Mouse (Mus musculus): ENCODE data around the gene Enpp7. TPM values are rescaled to one million over a fixed set of nuclear protein-coding genes. Genes with fewer than 3 reads are reported as not detected.

Enpp7 gene
- not detected for total RNA-seq (2021)

- intact Hi-C loops (cut with DNase I): no loop called here
- DNase-seq (ENCODE audit: low spot score in 2 of 2): no peak
Measured at GRCm38 (mm10) chr11:118987999-118988398, at the start of gene Enpp7. Enpp7 (plus strand) TSS chr11:118988188.

GRCm38 (mm10) chr11:118939731-118940130 is 48.3 kb upstream of the Enpp7 start:
- DNase-seq (ENCODE audit: low spot score in 2 of 2): no peak
- intact Hi-C loops (cut with DNase I): no loop called here

DNA sequence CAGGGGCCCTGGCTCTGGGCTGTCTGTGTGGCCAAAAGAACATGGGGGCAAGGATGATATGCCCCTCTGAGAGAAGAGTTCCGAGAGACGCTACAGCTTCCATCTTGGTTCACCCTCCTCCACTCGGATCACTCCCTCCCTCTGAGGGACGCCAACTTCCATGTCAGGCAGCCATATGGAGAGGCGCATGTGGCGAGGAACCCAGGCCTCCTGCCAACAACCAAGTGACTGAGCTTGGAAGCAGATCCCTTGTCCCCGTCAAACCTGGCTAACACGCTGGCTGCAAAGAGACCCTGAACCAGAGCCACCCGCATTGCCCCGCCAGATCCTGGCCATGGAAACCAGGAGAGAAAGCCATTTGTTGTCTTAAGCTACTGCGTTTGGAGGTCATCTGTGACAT is 47.4 kb upstream of the Enpp7 start:
- peak; percentile 54 to 87 for DNase-seq (ENCODE audit: low spot score in 2 of 2)
- intact Hi-C loops (cut with DNase I): no loop called here

GRCm38 (mm10) chr11:118941268-118941667 is 46.7 kb upstream of the Enpp7 start:
- intact Hi-C loops (cut with DNase I): no loop called here
- no peak for DNase-seq (ENCODE audit: low spot score in 2 of 2)

DNA sequence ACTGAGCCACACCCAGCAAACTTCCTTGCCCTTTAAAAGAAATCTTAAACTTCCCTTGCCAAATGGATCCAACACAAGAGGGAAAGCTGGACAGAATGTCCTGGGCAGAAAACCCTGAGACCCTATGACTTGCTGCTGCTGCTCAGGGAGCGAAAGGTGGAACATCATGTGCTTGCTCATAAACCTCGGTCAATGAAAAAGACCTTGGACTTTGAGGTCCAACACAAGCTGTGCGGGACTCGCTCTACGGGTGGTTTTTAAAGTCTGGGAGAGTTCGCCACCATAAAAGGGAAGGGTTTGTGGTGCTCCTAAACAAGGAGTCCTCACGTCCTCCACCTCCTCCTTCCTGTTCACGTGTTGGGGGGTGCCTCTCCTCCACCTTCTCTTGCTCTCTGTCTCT is 42.1 kb upstream of the Enpp7 start:
- DNase-seq (ENCODE audit: low spot score in 2 of 2): no peak
- intact Hi-C loops (cut with DNase I): no loop called here

DNA sequence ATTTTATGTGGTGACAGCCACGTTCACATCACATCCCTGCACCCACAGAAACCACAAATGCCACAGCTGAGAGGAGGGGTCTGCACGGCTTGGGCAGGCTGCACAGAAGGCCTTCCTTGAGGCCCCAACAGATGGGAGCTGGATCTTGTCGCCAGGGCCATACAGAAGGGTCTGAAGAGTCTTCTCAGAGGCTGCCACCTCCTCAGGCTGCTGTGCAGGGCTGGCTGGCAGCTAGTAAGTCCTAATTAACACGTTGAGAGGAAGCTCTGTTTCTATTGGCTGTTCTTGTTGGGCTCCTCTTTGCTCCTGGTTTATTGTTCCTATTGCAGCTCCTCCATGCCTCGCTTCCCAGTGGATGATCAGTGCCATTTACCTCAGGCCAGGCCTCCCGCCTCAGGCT is 33.0 kb upstream of the Enpp7 start:
- no peak for DNase-seq (ENCODE audit: low spot score in 2 of 2)

DNA sequence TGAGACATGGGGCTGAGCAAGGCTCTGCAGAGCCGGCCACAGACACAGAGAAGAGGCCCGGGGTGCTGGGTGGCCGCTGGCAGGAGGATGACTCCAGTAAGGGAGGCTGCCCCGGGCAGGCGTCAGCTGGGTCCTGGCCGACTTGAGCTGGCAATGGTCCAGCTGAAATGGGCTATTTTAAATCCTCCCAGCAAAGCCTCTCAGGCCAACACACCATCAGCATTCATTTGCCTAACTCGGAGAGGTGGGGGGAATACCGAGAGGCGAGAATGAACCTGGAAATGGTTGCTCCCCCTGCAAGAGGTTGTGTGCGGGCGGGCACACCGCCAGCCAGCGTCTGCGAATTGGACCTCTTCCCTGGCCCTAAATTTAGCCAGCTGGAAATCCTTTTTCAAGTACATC is 30.9 kb upstream of the Enpp7 start:
- intact Hi-C loops (cut with DNase I): loop anchor here (5.0 kb wide), 1 partner anchor 40 kb away; no protein-coding TSS in a partner anchor
- peak; percentile 58 to 81 for DNase-seq (ENCODE audit: low spot score in 2 of 2)

More for the DNA sequence above, 33.0 kb upstream of the Enpp7 start:
- intact Hi-C loops (cut with DNase I): loop anchor here (5.0 kb wide), 1 partner anchor 38 kb away; no protein-coding TSS in a partner anchor

DNA sequence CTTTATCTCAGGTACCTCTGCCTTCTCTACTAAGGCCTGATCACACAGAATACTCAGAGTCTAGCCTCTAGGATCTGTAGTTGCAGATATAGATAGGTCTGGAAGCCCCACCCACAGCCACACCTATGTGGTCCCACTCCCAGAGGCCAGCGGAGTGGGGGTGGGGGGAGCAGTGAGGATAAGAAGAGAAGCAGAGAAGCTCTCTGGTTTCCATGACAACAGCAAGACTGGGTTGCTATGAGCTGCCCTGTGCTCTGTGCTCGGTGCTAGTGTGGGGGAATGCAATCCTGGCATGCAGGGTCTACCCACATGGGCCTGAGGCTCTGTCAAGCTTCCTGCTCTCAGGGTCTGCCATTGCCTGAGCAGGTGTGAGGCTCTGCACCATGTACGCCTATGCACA is 27.3 kb upstream of the Enpp7 start:
- peak; percentile 57 to 70 for DNase-seq (ENCODE audit: low spot score in 2 of 2)
- intact Hi-C loops (cut with DNase I): no loop called here

GRCm38 (mm10) chr11:118962478-118962877 is 25.5 kb upstream of the Enpp7 start:
- no peak for DNase-seq (ENCODE audit: low spot score in 2 of 2)
- intact Hi-C loops (cut with DNase I): no loop called here

DNA sequence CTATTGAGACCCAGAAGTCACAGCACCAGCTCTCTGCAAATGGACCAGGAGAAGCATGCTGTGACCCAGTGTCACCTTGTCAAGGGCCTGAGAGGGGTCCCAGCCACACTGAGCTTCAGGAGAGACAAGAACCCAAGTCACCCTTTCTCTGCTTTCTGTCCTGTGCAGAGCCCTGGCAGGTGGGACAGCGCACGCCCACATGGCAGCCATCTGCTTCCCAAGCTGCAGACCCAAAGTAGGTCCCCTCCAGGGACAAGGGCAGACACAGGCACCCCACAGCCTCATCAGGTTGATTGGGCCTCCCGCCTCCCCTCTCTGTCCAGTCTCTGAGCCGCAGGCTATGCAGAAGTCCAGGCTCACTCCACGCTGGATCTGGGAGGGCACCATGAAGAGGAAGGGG is 24.1 kb upstream of the Enpp7 start:
- intact Hi-C loops (cut with DNase I): no loop called here
- peak in 1 of 2 experiments; percentile 11 for DNase-seq (ENCODE audit: low spot score in 2 of 2)

DNA sequence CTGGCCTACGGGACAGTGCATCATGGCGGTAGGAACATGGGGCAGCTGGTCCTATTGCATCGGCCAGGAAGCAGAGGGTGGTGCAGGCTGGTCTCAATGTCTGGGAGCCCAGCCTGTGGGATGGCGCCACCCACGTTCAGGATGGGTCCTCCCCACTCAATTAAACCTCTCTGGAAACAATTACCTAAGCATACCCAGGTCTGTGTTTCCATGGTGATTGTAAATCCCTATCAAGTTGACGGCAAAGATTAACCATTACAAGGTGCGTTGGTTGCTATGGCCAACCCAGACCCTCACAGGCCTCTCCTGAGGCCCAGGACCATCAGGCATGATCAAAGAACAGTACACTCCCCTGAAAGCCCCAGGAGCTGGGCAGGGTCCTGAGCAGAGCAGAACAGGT is 22.9 kb upstream of the Enpp7 start:
- intact Hi-C loops (cut with DNase I): no loop called here

GRCm38 (mm10) chr11:118971470-118972034 is 16.4 kb upstream of the Enpp7 start:
- peak in 1 of 2 experiments; percentile 21 for DNase-seq (ENCODE audit: low spot score in 2 of 2)
- intact Hi-C loops (cut with DNase I): loop anchor here (10.0 kb wide), 1 partner anchor 547 kb away; the partner anchor contains the start of gene C1qtnf1

More for the DNA sequence above, 22.9 kb upstream of the Enpp7 start:
- DNase-seq (ENCODE audit: low spot score in 2 of 2): peak in 1 of 2 experiments; percentile 7

DNA sequence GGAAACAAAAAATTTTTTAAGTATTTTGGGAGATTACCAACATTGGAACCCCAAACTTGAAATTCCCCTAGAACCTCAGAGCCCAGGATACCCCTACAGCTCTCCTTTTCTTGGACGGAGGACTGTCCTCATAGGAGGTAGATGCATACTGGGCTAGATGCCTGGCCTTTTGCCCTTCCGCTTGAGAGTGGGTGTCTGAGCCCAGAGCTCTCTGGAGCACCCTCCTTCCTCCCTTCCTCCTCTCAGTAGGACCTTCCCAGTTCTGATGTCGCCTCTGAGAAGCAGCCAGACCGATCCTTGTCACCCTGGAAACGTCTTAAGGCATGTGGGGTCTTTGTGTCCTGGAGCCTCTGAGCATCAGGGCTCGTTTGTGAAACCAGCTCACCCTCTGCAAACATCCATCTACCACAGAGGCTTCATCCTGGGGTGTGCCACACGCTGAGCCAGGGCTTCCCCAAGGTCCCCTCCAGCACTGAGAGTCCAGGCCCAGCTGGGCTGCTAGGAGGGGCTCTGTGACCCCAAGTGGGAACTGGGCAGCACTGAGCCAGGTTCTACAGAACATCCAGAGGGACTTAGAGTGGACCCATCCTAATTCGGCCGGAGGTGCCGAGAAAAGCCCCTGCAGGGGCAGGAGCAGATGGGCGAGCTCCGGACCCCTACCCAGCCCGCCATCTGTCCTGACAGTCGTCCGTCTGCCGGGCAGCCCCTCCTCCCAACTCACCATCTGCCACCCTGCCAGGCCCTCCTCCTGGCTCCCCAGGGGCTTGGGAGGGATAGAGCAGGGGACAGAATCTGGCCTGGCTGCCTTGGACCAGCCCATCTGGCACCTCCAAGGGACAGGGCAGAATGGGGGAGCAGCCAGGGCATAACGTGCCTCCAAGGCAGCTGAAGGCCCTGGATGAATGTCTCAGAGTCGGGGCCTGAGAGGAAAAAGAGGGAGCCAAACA is 15.3 kb upstream of the Enpp7 start:
- intact Hi-C loops (cut with DNase I): loop anchor here (10.0 kb wide), 1 partner anchor 548 kb away; the partner anchor contains the start of gene C1qtnf1
- no peak for DNase-seq (ENCODE audit: low spot score in 2 of 2)

DNA sequence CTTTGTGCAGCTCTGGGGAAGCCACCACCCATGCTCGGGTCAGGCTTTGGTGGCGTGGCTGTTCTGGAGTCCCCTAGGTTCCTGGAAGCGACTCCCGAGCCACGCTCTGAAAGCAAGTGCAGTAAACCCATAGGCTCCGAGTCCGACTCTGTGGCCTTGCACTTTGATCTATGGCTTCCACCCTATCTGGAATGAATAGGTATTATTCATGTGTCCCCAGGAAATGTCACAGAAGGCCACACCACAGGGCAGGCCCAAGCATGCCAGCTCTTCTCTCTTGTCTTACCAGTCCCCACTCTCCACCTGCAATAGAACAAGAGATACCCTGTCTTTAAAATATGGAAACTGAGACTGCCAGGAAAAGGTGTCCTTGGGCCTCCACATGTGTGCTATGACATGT is 13.6 kb upstream of the Enpp7 start:
- intact Hi-C loops (cut with DNase I): loop anchor here (10.0 kb wide), 1 partner anchor 550 kb away; the partner anchor contains the start of gene C1qtnf1
- no peak for DNase-seq (ENCODE audit: low spot score in 2 of 2)

- intact Hi-C loops (cut with DNase I): loop anchor here (1.0 to 10.0 kb wide), 3 partner anchors 65 to 551 kb away; partner anchors contain the start of gene C1qtnf1
- peak; percentile 83 to 85 for DNase-seq (ENCODE audit: low spot score in 2 of 2)
Measured at GRCm38 (mm10) chr11:118975427-118975826, 12.6 kb upstream of the Enpp7 start.

- intact Hi-C loops (cut with DNase I): loop anchor here (1.0 to 10.0 kb wide), 3 partner anchors 66 to 551 kb away; partner anchors contain the start of gene C1qtnf1
- no peak for DNase-seq (ENCODE audit: low spot score in 2 of 2)
Measured at GRCm38 (mm10) chr11:118975917-118976316, 12.1 kb upstream of the Enpp7 start.

GRCm38 (mm10) chr11:118980388-118980787 is 7.6 kb upstream of the Enpp7 start:
- intact Hi-C loops (cut with DNase I): no loop called here
- no peak for DNase-seq (ENCODE audit: low spot score in 2 of 2)

DNA sequence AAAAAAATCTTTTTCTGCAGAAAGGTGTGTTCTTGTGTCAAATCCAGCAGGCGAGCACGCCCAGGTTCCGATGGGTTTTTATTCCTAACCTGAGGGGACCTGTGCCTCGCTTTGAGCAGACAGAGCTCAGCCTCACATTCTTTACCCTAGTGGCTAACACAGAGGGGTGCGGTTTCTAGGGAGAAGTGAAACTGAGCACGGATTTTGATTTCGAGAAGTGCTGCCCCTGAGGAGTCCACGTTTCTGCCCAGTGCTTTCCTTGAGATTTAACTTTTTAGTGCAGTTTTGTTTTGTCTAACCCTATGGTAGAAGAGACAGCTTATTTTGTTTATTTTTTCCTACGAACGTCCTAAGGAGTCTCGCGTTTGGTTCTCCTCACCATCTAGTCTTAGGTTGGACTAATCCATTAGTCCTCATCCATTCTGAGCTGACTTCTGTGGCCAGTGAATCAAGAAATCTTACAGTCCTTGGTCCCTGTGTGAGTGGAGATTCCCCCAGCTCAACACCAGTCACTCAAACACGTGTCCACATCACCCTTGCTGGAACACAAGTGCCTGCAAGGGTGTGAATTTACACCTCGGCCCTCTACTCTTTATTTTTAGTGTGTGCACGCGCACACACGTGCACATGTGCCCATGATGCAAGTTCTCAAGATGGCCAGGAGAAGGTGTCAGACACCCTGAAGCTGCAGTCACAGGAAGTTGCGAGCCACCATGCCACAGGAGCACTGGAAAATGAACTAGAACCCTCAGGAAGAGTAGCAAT is 6.8 kb upstream of the Enpp7 start:
- DNase-seq (ENCODE audit: low spot score in 2 of 2): no peak
- intact Hi-C loops (cut with DNase I): no loop called here

- intact Hi-C loops (cut with DNase I): no loop called here
- DNase-seq (ENCODE audit: low spot score in 2 of 2): no peak
Measured at GRCm38 (mm10) chr11:118982593-118983113, 5.3 kb upstream of the Enpp7 start.

All from left cerebral cortex, postnatal 25 days (tissue).